Mouse (Mus musculus): ENCODE data around the gene Mthfsd. TPM values are rescaled to one million over a fixed set of nuclear protein-coding genes. Genes with fewer than 3 reads are reported as not detected.

The Mthfsd gene
- polyA plus RNA-seq, 1 experiment, result 73.6 TPM

GRCm38 (mm10) chr8:121121704-121122103 is 13.5 kb upstream of the Mthfsd start:
- TF ChIP-seq POLR2A (IDR thresholded peaks at IDR 0.05; ENCODE audit: control insufficient read depth, low read depth, low read length) (no peak), CTCF (IDR thresholded peaks at IDR 0.05; ENCODE audit: control insufficient read depth, insufficient read depth, insufficient replicate concordance, low read depth, low read length) (no peak)
- no peak overlapping the region for H3K27ac ChIP-seq (ENCODE audit: control insufficient read depth, insufficient read depth, low read depth, low read length)
- no peaks in the 10 kb centered on the region for H3K36me3 ChIP-seq (ENCODE audit: control insufficient read depth, insufficient read depth, low read length)
- peaks cover 6% of the 10 kb centered on the region; the same call in 1 of the 2 replicates for H3K4me1 ChIP-seq (ENCODE audit: control insufficient read depth, insufficient read depth, low read length)
- H3K4me3 ChIP-seq (ENCODE audit: control insufficient read depth, low read depth, low read length), result no peak overlapping the region
- peaks cover 2% of the 10 kb centered on the region for H3K27me3 ChIP-seq (ENCODE audit: control insufficient read depth, insufficient read depth, low read length)

- H3K27me3 ChIP-seq (ENCODE audit: control insufficient read depth, insufficient read depth, low read length), result peaks cover 2% of the 10 kb centered on the region
- peaks cover 10% of the 10 kb centered on the region for H3K4me1 ChIP-seq (ENCODE audit: control insufficient read depth, insufficient read depth, low read length)
- H3K4me3 ChIP-seq (ENCODE audit: control insufficient read depth, low read depth, low read length), result no peak overlapping the region
- no peak for TF ChIP-seq POLR2A (IDR thresholded peaks at IDR 0.05; ENCODE audit: control insufficient read depth, low read depth, low read length)
- H3K36me3 ChIP-seq (ENCODE audit: control insufficient read depth, insufficient read depth, low read length), result no peaks in the 10 kb centered on the region
- no peak overlapping the region for H3K27ac ChIP-seq (ENCODE audit: control insufficient read depth, insufficient read depth, low read depth, low read length)
Observed at GRCm38 (mm10) chr8:121120456-121121419, 12.5 kb upstream of the Mthfsd start.

GRCm38 (mm10) chr8:121119635-121120455 is 11.7 kb upstream of the Mthfsd start:
- peaks cover 13% of the 10 kb centered on the region for H3K4me1 ChIP-seq (ENCODE audit: control insufficient read depth, insufficient read depth, low read length)
- peaks cover 6% of the 10 kb centered on the region for H3K27me3 ChIP-seq (ENCODE audit: control insufficient read depth, insufficient read depth, low read length)
- H3K36me3 ChIP-seq (ENCODE audit: control insufficient read depth, insufficient read depth, low read length), result no peaks in the 10 kb centered on the region
- H3K27ac ChIP-seq (ENCODE audit: control insufficient read depth, insufficient read depth, low read depth, low read length), result no peak overlapping the region
- H3K4me3 ChIP-seq (ENCODE audit: control insufficient read depth, low read depth, low read length), result no peak overlapping the region
- TF ChIP-seq POLR2A (IDR thresholded peaks at IDR 0.05; ENCODE audit: control insufficient read depth, low read depth, low read length), result no peak
- TF ChIP-seq CTCF (IDR thresholded peaks at IDR 0.05; ENCODE audit: control insufficient read depth, insufficient read depth, insufficient replicate concordance, low read depth, low read length), result no peak

GRCm38 (mm10) chr8:121118634-121119420 is 10.6 kb upstream of the Mthfsd start:
- Histone ChIP-seq H3K27ac (ENCODE audit: control insufficient read depth, insufficient read depth, low read depth, low read length) (no peak overlapping the region), H3K4me1 (ENCODE audit: control insufficient read depth, insufficient read depth, low read length) (peaks cover 10% of the 10 kb centered on the region), H3K27me3 (ENCODE audit: control insufficient read depth, insufficient read depth, low read length) (peaks cover 6% of the 10 kb centered on the region), H3K4me3 (ENCODE audit: control insufficient read depth, low read depth, low read length) (no peak overlapping the region), H3K36me3 (ENCODE audit: control insufficient read depth, insufficient read depth, low read length) (no peaks in the 10 kb centered on the region)
- no peak for TF ChIP-seq POLR2A (IDR thresholded peaks at IDR 0.05; ENCODE audit: control insufficient read depth, low read depth, low read length)
- no peak for TF ChIP-seq CTCF (IDR thresholded peaks at IDR 0.05; ENCODE audit: control insufficient read depth, insufficient read depth, insufficient replicate concordance, low read depth, low read length)

GRCm38 (mm10) chr8:121117906-121118305 is 9.7 kb upstream of the Mthfsd start:
- H3K27me3 ChIP-seq (ENCODE audit: control insufficient read depth, insufficient read depth, low read length), result peaks cover 6% of the 10 kb centered on the region
- H3K4me1 ChIP-seq (ENCODE audit: control insufficient read depth, insufficient read depth, low read length), result peaks cover 10% of the 10 kb centered on the region
- peak overlapping the region; percentile 2; the same call in 1 of the 2 replicates for H3K4me3 ChIP-seq (ENCODE audit: control insufficient read depth, low read depth, low read length)
- TF ChIP-seq CTCF (IDR thresholded peaks at IDR 0.05; ENCODE audit: control insufficient read depth, insufficient read depth, insufficient replicate concordance, low read depth, low read length), result no peak
- TF ChIP-seq POLR2A (IDR thresholded peaks at IDR 0.05; ENCODE audit: control insufficient read depth, low read depth, low read length), result no peak
- no peak overlapping the region for H3K27ac ChIP-seq (ENCODE audit: control insufficient read depth, insufficient read depth, low read depth, low read length)
- H3K36me3 ChIP-seq (ENCODE audit: control insufficient read depth, insufficient read depth, low read length), result no peaks in the 10 kb centered on the region

- peaks cover 6% of the 10 kb centered on the region for H3K27me3 ChIP-seq (ENCODE audit: control insufficient read depth, insufficient read depth, low read length)
- H3K4me1 ChIP-seq (ENCODE audit: control insufficient read depth, insufficient read depth, low read length), result peaks cover 10% of the 10 kb centered on the region
- TF ChIP-seq POLR2A (IDR thresholded peaks at IDR 0.05; ENCODE audit: control insufficient read depth, low read depth, low read length) (no peak), CTCF (IDR thresholded peaks at IDR 0.05; ENCODE audit: control insufficient read depth, insufficient read depth, insufficient replicate concordance, low read depth, low read length) (no peak)
- no peaks in the 10 kb centered on the region for H3K36me3 ChIP-seq (ENCODE audit: control insufficient read depth, insufficient read depth, low read length)
- no peak overlapping the region for H3K27ac ChIP-seq (ENCODE audit: control insufficient read depth, insufficient read depth, low read depth, low read length)
- H3K4me3 ChIP-seq (ENCODE audit: control insufficient read depth, low read depth, low read length), result peak overlapping the region; percentile 8; the same call in 1 of the 2 replicates
Observed at GRCm38 (mm10) chr8:121117186-121117651, 9.0 kb upstream of the Mthfsd start.
